Mouse (Mus musculus) lung, adult 2 months (tissue): ENCODE results near the gene P4ha2.

ENCODE experiments used
- CTCF ChIP-seq: fragments of 200-500 bp; IDR thresholded peaks from 2 replicates; pipeline ENCODE4 v1.5.1; 2011; ENCODE audit warnings: mild to moderate bottlenecking, low read length, control low read depth; ENCODE audit not compliant: insufficient read depth
- POLR2A ChIP-seq: fragments of 200-500 bp; IDR thresholded peaks from 2 replicates; pipeline ENCODE4 v1.6.1; 2011; ENCODE audit warnings: low read depth, mild to moderate bottlenecking, control low read depth, low read length, borderline replicate concordance; ENCODE audit errors: extremely low read depth

DNA sequence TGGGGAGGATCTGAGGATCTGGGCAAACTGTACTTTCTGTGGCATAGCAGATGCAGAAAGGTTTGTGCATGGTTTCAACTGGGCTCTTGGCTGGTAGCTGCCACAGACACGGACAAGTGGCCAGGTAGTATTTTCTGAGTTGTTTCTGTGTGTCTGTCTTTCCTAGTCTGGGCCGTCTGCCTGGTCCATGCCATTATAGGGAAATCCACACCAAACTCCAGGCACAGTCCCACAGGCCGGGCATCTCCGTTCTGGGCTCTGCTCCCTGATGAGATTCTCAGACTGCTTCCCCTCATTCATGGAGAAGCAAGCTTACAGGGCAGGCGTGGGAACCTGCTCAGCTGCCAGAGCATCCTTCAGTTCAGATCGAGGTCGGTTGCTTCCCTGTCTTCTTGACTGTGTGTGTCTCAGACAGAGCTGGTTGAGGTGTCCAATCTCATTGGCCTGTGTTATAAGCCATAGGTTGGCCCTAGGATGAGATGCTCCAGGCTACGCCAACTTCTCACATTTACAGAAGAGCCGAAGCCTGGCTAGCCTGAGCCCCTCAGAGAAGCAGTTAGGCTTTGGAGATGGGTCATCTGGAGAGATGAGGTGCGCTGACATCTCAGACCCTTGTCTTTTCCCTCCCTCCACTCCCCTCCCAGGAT is at the start of gene P4ha2:
- TF ChIP-seq CTCF, result no peak
- no peak for TF ChIP-seq POLR2A
